Mouse (Mus musculus) left cerebral cortex, postnatal 36 days (tissue): ENCODE measurements around the gene Cdca4. TPM values are rescaled to one million over a fixed set of nuclear protein-coding genes. Genes with fewer than 3 reads are reported as not detected.

Experiments
- DNase-seq, 2 experiments: peaks; one replicate each; pipeline ENCODE4 v3.0.0; 2021 to 2022; ENCODE audit warnings: low spot score in 2 of 2, mixed read lengths in 1 of 2
- intact Hi-C: fragments of 180-260 bp; cut with DNase I; formaldehyde crosslinking; loops from one replicate; pipeline ENCODE4 v1.15.1; 2025
- total RNA-seq, 2 experiments: library from RNA; stranded (reverse); gene quantifications; 2 replicates each; pipeline ENCODE4 v1.2.3; 2021

Cdca4 gene
- total RNA-seq, 2 experiments from 2014 or later = 9.2 to 10.9 TPM

GRCm38 (mm10) chr12:112806044-112806443 is 23.2 kb downstream of the Cdca4 start:
- DNase-seq = no peak
- intact Hi-C loops = loop anchor here (5.0 kb wide), 1 partner anchor 36 kb away; no protein-coding TSS in a partner anchor

GRCm38 (mm10) chr12:112804046-112804445 is 25.2 kb downstream of the Cdca4 start:
- no peak for DNase-seq
- intact Hi-C loops = no loop called here

GRCm38 (mm10) chr12:112802917-112803316 is 26.3 kb downstream of the Cdca4 start:
- intact Hi-C loops = no loop called here
- DNase-seq = no peak

GRCm38 (mm10) chr12:112801864-112802846 is 27.1 kb downstream of the Cdca4 start, which contains the start of gene Ahnak2:
TSS of gene Ahnak2 (minus strand) at chr12:112802657.
- DNase-seq = no peak
- intact Hi-C loops = no loop called here

- intact Hi-C loops = no loop called here
- DNase-seq = peak in 1 of 2 experiments; percentile 57
Observed at GRCm38 (mm10) chr12:112800476-112800875, 28.7 kb downstream of the Cdca4 start.

GRCm38 (mm10) chr12:112799237-112799970 is 29.8 kb downstream of the Cdca4 start:
- intact Hi-C loops = loop anchor here (5.0 kb wide), 1 partner anchor 57 kb away; no protein-coding TSS in a partner anchor
- DNase-seq = no peak

- intact Hi-C loops = loop anchor here (5.0 kb wide), 1 partner anchor 56 kb away; no protein-coding TSS in a partner anchor
- DNase-seq = no peak
Observed at GRCm38 (mm10) chr12:112798716-112799115, 30.5 kb downstream of the Cdca4 start.

GRCm38 (mm10) chr12:112798332-112798681 is 30.9 kb downstream of the Cdca4 start:
- no peak for DNase-seq
- intact Hi-C loops = loop anchor here (5.0 kb wide), 1 partner anchor 56 kb away; no protein-coding TSS in a partner anchor

GRCm38 (mm10) chr12:112797672-112798331 is 31.4 kb downstream of the Cdca4 start:
- intact Hi-C loops = loop anchor here (5.0 kb wide), 1 partner anchor 56 kb away; no protein-coding TSS in a partner anchor
- DNase-seq = peak; percentile 54 to 71

- DNase-seq = no peak
- intact Hi-C loops = loop anchor here (5.0 kb wide), 1 partner anchor 55 kb away; no protein-coding TSS in a partner anchor
Observed at GRCm38 (mm10) chr12:112796551-112797510, 32.4 kb downstream of the Cdca4 start.

GRCm38 (mm10) chr12:112795466-112796104 is 33.6 kb downstream of the Cdca4 start:
- DNase-seq = no peak
- intact Hi-C loops = loop anchor here (5.0 kb wide), 1 partner anchor 53 kb away; no protein-coding TSS in a partner anchor

- intact Hi-C loops = loop anchor here (5.0 kb wide), 1 partner anchor 53 kb away; no protein-coding TSS in a partner anchor
- no peak for DNase-seq
Observed at GRCm38 (mm10) chr12:112794998-112795397, 34.2 kb downstream of the Cdca4 start.

GRCm38 (mm10) chr12:112794356-112794816 is 34.8 kb downstream of the Cdca4 start:
- intact Hi-C loops = no loop called here
- no peak for DNase-seq

- no peak for DNase-seq
- intact Hi-C loops = no loop called here
Observed at GRCm38 (mm10) chr12:112793601-112794355, 35.4 kb downstream of the Cdca4 start.

GRCm38 (mm10) chr12:112791026-112791425 is 38.2 kb downstream of the Cdca4 start:
- DNase-seq = no peak
- intact Hi-C loops = no loop called here

- no peak for DNase-seq
- intact Hi-C loops = no loop called here
Observed at GRCm38 (mm10) chr12:112774481-112774880, 54.7 kb downstream of the Cdca4 start.

GRCm38 (mm10) chr12:112774026-112774425 is 55.2 kb downstream of the Cdca4 start:
- DNase-seq = no peak
- intact Hi-C loops = no loop called here
